Mouse (Mus musculus) intestine, postnatal 0 days (tissue): ENCODE measurements around the gene Calr. TPM values are rescaled to one million over a fixed set of nuclear protein-coding genes. Genes with fewer than 3 reads are reported as not detected.

Experiments
- ATAC-seq: fragments of 200-750 bp; cut with Nextera tagmentation; 2 replicates; pipeline ENCODE4 v1.8.0; 2017; ENCODE audit warnings: mild to moderate bottlenecking, moderate TSS enrichment, moderate library complexity
- H3K27ac ChIP-seq: fragments of 300-500 bp; sonication (generic); 2 replicates; pipeline ENCODE4 v1.5.1; 2014; ENCODE audit warnings: mild to moderate bottlenecking, low read depth, low read length, moderate library complexity
- H3K27me3 ChIP-seq: fragments of 300-500 bp; sonication (generic); replicated peaks from 2 replicates; pipeline ENCODE4 v1.6.1; 2014; ENCODE audit warnings: low read length, mixed read lengths; ENCODE audit not compliant: control insufficient read depth, insufficient read depth
- H3K36me3 ChIP-seq: fragments of 300-500 bp; sonication (generic); 2 replicates; pipeline ENCODE4 v1.6.1; 2014; ENCODE audit warnings: mild to moderate bottlenecking, moderate library complexity; ENCODE audit not compliant: control insufficient read depth, insufficient read depth
- H3K4me1 ChIP-seq: fragments of 300-500 bp; sonication (generic); replicated peaks from 2 replicates; pipeline ENCODE4 v1.6.1; 2014; ENCODE audit warnings: antibody characterized with exemption, low read length, mixed read lengths; ENCODE audit not compliant: control insufficient read depth, insufficient read depth
- H3K4me2 ChIP-seq: fragments of 300-500 bp; sonication (generic); replicated peaks from 2 replicates; pipeline ENCODE4 v1.6.1; 2014; ENCODE audit warnings: low read depth, mild to moderate bottlenecking, moderate library complexity
- H3K4me3 ChIP-seq: fragments of 300-500 bp; sonication (generic); 2 replicates; pipeline ENCODE4 v1.5.1; 2014; ENCODE audit warnings: low read depth, low read length
- H3K9ac ChIP-seq: fragments of 300-500 bp; sonication (generic); 2 replicates; pipeline ENCODE4 v1.6.1; 2014; ENCODE audit warnings: mild to moderate bottlenecking, low read depth, low read length
- H3K9me3 ChIP-seq: fragments of 300-500 bp; sonication (generic); 2 replicates; pipeline ENCODE4 v1.6.1; 2016; ENCODE audit warnings: mixed run types; ENCODE audit not compliant: control insufficient read depth
- CTCF ChIP-seq: sonication (generic); IDR thresholded peaks from 2 replicates; pipeline ENCODE4 v1.5.1; 2016; ENCODE audit warnings: low read depth, mild to moderate bottlenecking, control low read depth, antibody characterized with exemption, moderate library complexity
- WGBS: fragments of 180-500 bp; shearing (Covaris S2); extraction: QIAGEN DNeasy Blood & Tissue Kit; methylation state at CpG from one replicate; pipeline ENCODE4 v1.1.7; 2014; 5-methylcytosine and 5-hydroxymethylcytosine counted together
- polyA plus RNA-seq: library from polyadenylated mRNA; unstranded; fragments of >200 nt; fragmentation: Nextera tagmentation; extraction: Ambion mirVana; gene quantifications from 2 replicates; pipeline ENCODE4 v1.2.1, GENCODE M21; 2015

The Calr gene
- polyA plus RNA-seq, 1 experiment from 2014 or later: 507 TPM

GRCm38 (mm10) chr8:84884728-84885127 lies 38.0 kb upstream of the Calr start:
- no peak for ATAC-seq
- Histone ChIP-seq H3K4me2 (no peak overlapping the region), H3K27ac (no peak overlapping the region), H3K9ac (no peak overlapping the region), H3K4me3 (no peak overlapping the region), H3K4me1 (no peaks in the 10 kb centered on the region), H3K9me3 (no peaks in the 10 kb centered on the region), H3K36me3 (peaks cover 20% of the 10 kb centered on the region), H3K27me3 (no peaks in the 10 kb centered on the region)
- 81% methylated on average over 4 of the region's 4 CpGs for WGBS
- no peak for TF ChIP-seq CTCF

GRCm38 (mm10) chr8:84878915-84879314 lies 32.2 kb upstream of the Calr start:
- WGBS: 84% methylated on average over 1 of the region's 1 CpGs
- no peak overlapping the region for H3K4me3 ChIP-seq
- no peaks in the 10 kb centered on the region for H3K27me3 ChIP-seq
- TF ChIP-seq CTCF: no peak
- H3K4me2 ChIP-seq: no peak overlapping the region
- H3K9ac ChIP-seq: no peak overlapping the region
- H3K4me1 ChIP-seq: no peaks in the 10 kb centered on the region
- H3K9me3 ChIP-seq: no peaks in the 10 kb centered on the region
- H3K27ac ChIP-seq: no peak overlapping the region
- no peaks in the 10 kb centered on the region for H3K36me3 ChIP-seq
- ATAC-seq: no peak

- no peak overlapping the region for H3K4me2 ChIP-seq
- no peaks in the 10 kb centered on the region for H3K27me3 ChIP-seq
- no peak overlapping the region for H3K9ac ChIP-seq
- peaks cover 3% of the 10 kb centered on the region; the same call in 1 of the 2 replicates for H3K4me1 ChIP-seq
- no peaks in the 10 kb centered on the region for H3K9me3 ChIP-seq
- no peak for ATAC-seq
- no peak overlapping the region for H3K27ac ChIP-seq
- no peak for TF ChIP-seq CTCF
- WGBS: 83% methylated on average over 3 of the region's 3 CpGs
- no peaks in the 10 kb centered on the region for H3K36me3 ChIP-seq
- no peak overlapping the region for H3K4me3 ChIP-seq
These were observed 30.7 kb upstream of the Calr start for GRCm38 (mm10) chr8:84877297-84878035.

GRCm38 (mm10) chr8:84874339-84874738 lies 27.6 kb upstream of the Calr start:
- 83% methylated on average over 3 of the region's 3 CpGs for WGBS

GRCm38 (mm10) chr8:84873016-84873415 lies 26.3 kb upstream of the Calr start:
- H3K4me2 ChIP-seq: peak overlapping the region; percentile 82
- H3K9ac ChIP-seq: no peak overlapping the region
- no peak for ATAC-seq
- WGBS: 73% methylated on average over 4 of the region's 4 CpGs
- TF ChIP-seq CTCF: no peak
- no peak overlapping the region for H3K4me3 ChIP-seq
- H3K9me3 ChIP-seq: no peaks in the 10 kb centered on the region
- peaks cover 7% of the 10 kb centered on the region; the same call in 1 of the 2 replicates for H3K4me1 ChIP-seq
- no peaks in the 10 kb centered on the region for H3K27me3 ChIP-seq
- no peak overlapping the region for H3K27ac ChIP-seq
- peaks cover 16% of the 10 kb centered on the region; the same call in 1 of the 2 replicates for H3K36me3 ChIP-seq

More at GRCm38 (mm10) chr8:84874339-84874738, 27.6 kb upstream of the Calr start:
- no peaks in the 10 kb centered on the region for H3K27me3 ChIP-seq
- no peak overlapping the region for H3K9ac ChIP-seq
- no peak for TF ChIP-seq CTCF
- H3K4me2 ChIP-seq: no peak overlapping the region
- H3K9me3 ChIP-seq: no peaks in the 10 kb centered on the region
- no peak overlapping the region for H3K4me3 ChIP-seq
- peaks cover 7% of the 10 kb centered on the region; the same call in 1 of the 2 replicates for H3K4me1 ChIP-seq
- no peak overlapping the region for H3K27ac ChIP-seq
- peaks cover 3% of the 10 kb centered on the region; the same call in 1 of the 2 replicates for H3K36me3 ChIP-seq
- ATAC-seq: no peak

GRCm38 (mm10) chr8:84872309-84872965 lies 25.7 kb upstream of the Calr start:
- Histone ChIP-seq H3K4me1 (peaks cover 7% of the 10 kb centered on the region; the same call in 1 of the 2 replicates), H3K4me3 (peak overlapping the region; percentile 43), H3K36me3 (peaks cover 22% of the 10 kb centered on the region; the same call in 1 of the 2 replicates), H3K9ac (peak overlapping the region; percentile 42), H3K27ac (no peak overlapping the region), H3K9me3 (no peaks in the 10 kb centered on the region), H3K27me3 (no peaks in the 10 kb centered on the region), H3K4me2 (peak overlapping the region; percentile 82)
- no peak for TF ChIP-seq CTCF
- WGBS: 2% methylated on average over 51 of the region's 54 CpGs
- peak; percentile 59 for ATAC-seq
